Mouse (Mus musculus) induced T-regulatory cell, adult 2 months (primary cell): ENCODE data around the gene Iscu.

Source experiments
- DNase-seq: peaks from one replicate; pipeline ENCODE4 v3.0.0-alpha.2; 2012; ENCODE audit warnings: low read depth

Gene Iscu

DNA sequence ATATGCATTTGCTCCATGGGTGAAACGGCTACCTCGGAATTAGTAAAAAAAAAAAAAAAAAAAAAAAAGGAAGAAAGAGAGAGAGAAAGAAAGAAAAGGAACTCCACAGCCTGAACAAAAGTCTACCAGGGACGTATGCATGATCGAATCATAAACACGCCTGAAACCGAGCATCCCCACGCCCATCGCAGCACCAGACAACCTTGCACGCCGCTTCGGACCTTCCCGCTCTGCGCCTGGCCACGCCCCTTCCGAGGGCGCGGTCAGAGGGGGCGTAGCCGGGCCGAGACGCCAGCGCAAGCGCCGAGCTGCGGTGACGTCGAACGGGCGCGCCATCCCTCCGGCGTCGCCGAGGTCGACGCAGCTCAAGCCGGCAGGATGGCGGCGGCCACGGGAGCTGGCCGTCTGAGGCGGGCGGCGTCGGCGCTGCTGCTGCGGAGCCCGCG, at the start of gene Iscu, which contains the start of gene Sart3:
Iscu (plus strand) TSS at position 299 of the 446 bp plus-strand sequence.
Sart3 (minus strand) TSS at position 61 of the 446 bp plus-strand sequence.
- peak; percentile 97 for DNase-seq

DNA sequence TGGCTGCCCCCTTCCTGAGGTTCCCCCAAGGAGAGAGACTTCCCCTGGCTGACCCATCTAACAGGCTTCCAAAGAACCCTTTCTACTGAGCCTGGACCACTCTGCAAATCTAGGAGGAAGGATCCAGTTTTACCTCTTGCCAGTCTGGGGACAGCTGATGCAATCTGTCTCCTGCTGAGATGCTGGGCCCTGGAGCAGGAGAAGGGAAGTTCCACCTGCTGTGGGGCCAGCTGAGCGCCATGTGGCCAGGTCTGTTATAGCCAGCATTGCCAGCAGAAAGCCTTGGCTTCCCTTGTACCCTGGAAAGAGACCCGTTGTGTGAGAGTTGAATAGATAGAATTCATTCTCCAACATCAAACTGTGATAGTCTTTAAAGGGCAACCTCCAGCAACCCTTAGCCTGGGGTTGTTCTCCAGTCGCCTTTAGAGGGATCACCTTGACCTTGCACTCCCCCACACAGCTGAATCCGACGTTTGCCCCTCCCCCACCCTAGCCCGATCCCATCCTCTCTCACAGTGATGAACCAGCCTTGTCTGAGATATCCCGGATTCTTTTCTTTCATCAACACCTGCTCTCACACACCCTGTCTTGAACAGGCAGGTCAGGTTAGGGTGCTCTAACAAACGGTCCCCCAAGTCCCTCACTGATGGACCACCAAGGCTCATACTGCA, 48.8 kb upstream of the Iscu start:
- no peak for DNase-seq

DNA sequence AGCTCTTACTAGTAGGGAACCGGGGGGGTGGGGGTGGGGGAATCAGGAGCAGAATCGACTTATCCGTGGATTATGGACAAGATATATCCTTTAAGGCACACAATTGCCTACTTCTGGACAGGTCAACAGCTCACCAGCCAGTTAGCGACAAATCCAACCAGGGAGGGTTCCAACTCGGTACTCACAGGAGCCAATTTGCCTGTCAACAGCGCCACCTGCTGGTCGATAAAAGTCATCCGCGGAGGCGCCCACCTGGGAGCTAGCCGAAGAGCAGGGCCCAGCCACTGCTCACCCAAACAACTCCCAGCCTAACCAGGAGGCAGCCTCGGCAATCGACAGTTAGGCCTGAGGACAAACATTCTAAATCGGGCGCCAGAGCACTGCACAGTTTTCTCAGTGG, 48.1 kb upstream of the Iscu start, which contains the start of gene 1700069L16Rik:
1700069L16Rik (minus strand) TSS at position 327 of the 400 bp plus-strand sequence.
- DNase-seq: peak; percentile 88

DNA sequence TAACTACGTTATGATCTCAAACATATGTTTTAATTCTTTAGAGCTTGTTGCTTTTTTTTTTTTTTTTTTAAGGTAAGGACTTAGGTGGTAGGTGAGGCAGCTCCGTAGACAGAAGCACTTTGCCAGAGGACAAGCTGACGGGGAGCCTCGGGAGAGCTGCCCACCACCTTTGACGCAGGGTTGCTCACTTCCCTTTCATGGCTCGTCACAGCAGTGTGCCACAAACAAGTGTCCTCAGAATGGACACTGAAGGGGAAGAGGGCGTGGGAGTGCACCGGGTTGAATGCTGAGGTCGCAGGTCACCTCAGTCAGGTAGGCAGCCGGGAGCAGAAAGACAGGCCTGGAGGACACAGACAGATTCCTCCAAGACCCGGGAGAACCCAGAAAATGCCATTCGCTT, 47.1 kb upstream of the Iscu start:
- DNase-seq: no peak

DNA sequence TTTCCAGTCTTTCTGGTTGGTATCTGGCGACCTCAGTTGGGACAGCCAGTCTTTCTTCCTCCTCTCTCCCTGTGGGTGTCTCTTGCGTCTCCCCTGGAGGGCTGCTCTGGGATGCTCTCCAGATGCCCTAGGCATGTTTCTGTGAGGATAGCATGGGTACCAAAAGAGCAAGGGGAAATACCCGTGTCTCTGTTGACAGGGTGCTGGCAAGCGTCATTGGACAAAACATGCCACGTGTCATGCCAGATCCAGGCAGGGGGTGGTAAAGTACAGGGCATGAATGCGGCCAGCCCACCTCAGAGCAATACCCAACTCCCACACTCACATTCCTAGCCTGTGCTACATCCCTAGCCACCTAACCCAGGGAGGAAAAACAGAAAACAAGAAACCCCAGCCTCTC, 45.9 kb upstream of the Iscu start:
- DNase-seq: no peak

DNA sequence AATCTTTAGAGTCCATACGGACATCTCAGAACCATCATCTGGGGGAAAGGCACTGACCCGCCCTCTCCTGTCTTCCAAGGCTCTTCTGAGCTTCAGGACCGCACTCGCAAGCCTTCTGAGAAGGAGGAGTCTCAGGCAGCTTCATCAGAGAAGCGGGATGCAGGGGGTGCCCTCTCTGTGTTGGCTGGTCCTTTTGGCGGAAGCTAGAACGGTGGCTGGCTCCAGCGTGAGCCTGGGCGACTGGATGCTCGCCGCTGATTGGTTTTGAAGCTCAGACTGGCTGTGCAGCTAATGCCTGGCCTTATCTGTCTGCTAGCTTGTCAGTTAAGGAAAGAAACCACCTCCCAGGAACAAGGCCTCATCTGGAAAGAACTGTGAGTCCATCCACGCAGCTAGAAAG, 45.3 kb upstream of the Iscu start:
- DNase-seq: no peak

DNA sequence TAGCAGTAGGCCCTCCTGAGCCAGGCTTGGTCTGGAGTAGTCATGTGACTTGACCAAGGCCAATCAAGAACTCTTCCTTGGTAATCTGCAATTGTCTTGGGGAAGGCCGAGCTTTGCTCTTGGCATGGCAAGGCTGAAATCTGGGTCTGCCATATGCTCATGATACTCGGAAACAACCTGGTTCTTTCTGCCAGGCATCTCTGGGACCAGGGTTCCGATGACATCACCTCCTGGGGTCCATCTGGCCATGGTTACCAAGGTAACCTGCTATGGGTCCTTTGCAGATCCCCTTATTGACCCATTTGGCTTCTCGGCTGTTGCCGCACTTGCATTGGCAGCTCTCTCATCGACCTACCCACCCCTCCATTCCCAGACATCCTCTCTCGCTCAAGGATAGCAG, 44.5 kb upstream of the Iscu start:
- DNase-seq: no peak

DNA sequence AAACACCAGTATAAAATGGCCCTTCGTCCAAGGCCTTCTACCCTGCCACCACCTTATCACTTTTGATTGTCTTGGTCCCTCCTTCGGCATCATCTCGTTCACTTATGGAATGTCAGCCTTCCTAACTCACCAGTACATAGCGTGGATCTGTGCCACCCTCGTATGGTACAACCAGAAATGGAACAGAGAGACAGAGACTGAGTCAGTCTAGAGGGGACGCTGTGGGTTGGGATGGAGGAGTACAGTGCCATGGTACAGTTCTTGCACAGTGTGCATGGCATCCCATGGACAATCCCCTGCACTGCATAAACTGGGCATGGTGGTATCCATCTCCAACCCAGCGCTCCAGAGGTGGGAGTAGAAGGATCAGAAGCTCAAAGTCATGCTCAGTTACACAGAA, 43.9 kb upstream of the Iscu start:
- DNase-seq: no peak

DNA sequence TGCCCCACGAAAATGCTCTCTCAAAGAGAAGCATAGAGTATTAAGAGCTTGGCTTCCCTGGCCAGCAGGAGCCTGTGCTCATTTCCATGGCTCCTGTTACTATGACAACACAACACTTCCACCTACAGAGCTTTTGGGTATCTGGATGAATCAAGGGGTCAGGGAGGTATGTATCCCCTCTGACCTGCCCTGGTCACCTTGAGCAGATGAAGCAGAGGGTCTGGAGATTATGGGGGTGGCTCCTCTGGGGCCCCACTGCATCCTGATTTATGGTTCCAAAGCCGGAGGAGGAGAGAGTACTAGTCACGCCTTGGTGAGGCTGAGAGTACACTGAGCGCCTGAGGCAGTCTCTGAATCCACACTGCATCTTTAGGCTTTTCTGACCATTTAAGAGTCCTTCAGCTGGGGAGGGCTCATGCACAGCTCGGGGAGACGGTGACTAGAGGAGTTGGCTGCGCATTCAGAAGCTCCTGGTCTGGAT, 41.9 kb upstream of the Iscu start:
- no peak for DNase-seq

DNA sequence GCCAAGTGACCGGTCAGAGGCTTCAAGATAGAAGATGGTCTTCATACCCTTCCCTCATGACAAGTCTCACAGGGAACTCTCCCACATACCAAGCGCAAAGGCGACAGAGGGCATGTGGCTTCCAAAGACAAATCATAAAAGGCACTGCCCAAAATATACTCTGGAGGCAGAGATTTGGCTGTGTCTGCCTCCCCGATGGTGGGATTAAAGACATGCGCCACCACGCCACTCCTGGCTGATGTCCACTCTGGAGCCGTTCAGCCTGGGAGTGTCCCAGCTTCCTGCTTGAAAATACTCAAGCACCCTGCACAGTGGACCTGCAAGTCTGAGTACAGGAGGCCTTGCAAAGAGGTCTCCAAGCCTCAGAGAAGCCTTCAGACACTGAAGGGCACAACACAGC, 41.4 kb upstream of the Iscu start:
- no peak for DNase-seq

DNA sequence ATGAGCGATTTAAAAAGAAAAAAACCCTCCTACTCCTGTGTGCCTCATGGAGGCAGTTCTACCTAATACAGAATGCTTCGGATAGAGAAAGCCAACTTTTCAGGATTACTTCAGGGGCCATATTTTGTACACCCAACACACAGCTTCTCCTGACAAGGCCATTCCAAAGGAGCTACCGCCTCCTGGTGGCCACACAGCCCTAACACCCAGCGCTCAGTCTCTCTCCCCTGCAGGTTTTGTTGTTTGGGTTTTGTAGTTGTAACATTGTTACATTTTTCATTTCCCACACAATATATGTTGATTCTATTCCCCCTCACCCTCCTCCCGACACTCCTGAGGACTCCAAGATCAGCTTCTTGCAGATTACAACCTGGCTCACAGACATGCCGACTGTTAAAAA, 40.4 kb upstream of the Iscu start:
- DNase-seq: peak; percentile 72

DNA sequence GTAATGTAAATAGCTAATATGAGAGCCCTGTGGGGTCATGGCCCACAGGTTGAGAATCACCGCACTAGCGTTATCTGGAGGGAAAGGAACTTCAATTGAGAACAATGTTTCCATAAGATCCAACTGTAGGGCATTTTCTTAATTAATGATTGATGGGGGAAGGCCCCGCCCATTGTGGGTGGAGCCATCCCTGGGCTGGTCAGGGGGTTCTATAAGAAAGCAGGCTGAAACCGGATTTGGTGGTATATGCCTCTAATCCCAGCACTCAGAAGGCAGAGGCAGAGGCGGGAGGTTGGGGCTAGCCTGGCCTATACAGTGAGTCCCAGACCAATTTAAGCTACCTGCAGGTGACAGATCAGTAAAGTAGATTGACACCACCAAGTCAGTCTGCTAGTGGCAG, 38.2 kb upstream of the Iscu start:
- DNase-seq: peak; percentile 29

DNA sequence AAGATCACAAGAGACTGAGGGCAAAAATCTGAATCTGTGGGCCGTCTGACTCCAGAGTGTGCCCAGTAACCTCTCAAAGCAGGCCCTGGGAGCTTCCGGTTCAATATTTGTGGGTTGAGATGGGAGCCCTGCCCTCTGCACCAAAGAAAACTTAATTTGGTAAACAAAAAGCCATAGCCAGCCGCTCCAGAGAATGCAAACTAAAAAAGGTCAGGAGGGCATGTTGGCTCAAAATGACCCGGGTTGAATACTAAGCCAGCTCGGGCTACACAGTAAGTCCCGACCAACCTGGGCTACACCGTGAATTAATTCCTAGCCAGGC, 37.6 kb upstream of the Iscu start:
- DNase-seq: no peak

DNA sequence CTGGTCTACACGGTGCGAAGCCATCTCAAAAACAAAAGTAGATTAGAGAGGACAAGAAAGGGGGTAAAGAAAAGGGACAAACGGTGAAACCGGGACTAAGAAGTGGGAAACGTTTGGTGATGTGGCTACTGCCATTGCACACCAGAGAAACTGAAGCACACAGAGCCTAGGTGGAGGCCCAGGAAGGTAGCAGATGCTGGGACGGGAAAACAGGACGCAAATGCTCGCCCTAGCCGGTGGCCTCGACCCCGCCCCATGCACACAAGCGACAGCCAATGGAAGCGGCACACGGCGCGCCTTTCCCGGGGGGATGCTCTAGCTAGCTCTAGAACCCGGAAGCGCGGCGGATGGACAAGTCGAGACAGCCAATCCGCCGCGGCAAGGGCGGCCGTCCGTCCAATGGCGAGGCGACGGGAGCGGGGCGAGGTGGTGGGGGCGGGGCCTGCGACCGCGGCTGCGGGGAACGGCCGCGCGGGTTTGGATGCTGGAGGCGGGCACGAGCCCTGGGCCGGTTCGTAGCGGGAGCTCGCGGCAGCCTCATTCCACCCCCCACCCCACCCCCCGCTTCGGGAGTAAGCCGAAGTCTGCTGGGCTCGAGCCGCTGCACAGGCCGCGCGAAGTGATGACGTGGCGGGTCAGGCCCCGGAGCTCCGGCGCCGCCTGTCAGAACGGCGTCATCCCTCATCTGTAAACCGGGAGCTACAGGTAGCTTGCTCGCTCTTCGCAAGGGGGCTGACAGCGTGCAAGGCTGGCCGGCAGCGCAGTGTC, 37.0 kb upstream of the Iscu start, which contains the start of gene Ficd:
Ficd (plus strand) TSS at position 459 of the 768 bp plus-strand sequence.
- peak; percentile 99 for DNase-seq

DNA sequence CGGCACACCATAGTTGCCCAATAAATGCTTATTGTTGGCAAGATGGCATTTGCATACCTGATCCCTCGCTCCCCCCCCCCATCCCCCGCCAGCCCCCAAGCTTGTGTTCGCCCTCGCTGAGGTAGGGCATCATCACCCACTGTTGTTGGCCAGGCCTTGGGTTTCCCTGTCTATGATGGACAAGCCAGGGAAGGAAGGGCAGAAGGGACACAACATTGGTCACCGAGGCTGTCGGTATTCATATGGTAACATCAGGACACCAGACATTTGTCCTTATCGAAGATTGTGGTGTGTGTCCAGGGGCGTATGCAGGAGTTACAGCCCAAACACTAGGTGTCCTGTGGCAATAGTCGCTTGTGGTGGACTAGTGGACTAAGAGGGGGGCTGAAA, 36.4 kb upstream of the Iscu start:
- DNase-seq: no peak

DNA sequence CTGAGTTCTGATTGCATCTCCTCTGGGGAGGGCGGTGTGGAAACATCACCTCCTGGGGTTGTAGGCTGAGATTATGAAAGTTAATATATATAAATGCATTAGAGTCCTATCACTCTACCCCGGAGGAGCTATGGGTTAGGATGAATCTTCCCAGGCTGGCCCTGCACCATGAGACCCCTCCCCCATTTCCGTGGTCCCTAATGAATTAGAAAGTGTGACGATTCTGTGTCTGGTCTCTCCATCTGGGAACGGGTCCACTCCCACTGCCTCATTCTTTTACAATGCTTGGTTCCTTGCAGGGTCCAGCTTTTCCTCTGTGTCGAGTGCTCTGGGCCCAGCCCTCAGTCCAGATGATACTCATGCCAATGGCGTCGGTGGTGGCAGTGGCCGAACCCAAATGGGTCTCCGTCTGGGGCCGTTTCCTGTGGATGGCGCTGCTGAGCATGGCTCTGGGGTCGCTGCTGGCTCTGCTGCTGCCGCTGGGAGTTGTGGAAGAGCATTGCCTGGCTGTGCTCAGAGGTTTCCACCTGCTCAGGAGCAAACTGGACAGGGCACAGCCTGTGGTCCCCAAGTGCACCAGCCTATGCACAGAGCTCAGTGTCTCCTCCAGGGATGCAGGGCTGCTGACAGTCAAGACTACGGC, 35.9 kb upstream of the Iscu start:
- no peak for DNase-seq

DNA sequence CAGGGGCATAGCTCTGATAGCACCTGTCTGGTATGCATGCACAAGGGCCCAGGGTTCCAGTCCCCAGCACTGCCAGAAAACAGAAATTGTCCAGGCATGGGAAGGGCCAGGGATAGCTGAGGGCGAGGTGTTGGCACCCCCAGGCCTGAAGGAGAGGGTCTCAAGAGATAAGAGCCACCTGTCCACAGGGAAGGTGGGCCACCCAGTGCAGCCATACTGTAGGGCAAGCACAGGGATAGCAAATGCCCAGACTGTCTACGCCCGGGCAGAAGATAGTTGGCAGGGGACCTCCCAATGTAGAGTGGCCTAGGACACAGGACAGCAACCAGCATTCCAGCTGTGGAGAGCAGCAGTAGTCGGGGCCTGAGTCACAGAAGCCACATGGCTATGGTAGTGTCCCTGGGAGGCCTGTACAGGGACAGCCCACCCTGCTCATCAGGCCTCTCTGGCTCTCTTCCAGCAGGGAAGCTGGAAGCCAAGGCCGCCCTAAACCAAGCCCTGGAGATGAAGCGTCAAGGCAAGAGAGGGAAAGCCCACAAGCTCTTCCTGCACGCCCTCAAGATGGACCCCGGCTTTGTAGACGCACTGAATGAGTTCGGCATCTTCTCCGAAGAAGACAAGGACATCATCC, 34.8 kb upstream of the Iscu start:
- no peak for DNase-seq

DNA sequence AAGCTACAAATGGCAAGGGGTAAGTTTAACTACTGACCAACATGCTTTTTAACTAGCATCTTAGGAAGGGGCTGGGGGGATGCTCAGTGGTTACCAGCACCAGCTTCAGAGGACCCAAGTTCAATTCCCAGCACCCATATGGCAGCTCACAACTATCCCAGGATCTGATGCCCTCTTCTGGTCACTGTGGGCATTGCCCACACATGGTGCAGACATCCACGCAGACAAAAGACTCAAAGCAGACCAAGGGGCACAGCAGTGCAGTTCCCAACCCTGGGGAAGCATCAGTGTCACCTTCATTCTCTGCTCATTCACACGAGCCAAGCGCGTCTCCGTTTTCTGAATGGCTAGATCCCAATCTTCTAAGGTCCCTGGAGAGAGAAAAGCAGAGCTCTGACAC, 24.9 kb upstream of the Iscu start:
- no peak for DNase-seq

DNA sequence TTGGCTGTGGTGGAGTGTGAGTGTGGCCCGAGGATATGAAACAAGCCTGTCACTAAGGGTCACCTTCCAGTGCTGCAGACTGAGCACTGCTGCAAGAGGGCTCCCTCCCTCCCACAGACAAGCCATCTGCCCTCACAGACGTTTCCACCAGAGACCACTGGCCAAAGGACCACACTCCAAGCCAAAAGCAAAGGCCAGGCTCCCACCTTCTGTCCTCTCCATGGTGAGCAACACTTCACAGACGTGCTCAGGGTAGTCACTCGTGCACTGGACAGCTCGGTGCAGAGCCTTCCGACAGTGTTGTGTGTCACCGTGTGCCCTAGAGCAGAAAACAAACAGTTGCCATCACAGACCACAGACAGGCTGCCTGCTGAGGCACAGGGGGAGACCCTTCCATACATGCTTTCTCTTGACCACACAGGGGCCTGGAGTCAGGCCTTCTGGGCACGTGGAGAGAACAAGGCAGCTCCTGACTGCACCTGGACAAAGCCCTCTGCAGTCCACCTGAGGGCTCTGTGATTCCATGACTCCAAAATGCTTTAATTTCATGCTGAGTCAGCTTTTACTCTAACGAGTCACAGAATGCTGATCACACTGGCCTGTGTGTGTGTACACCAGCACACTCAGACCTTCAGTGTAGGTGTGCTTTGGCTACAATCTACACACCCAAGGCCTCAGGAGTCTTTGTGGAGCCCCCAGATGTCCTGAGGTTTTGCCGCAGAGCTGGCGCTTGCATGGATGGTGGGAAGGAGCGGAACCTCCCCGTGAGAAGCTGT, 23.8 kb upstream of the Iscu start:
- DNase-seq: no peak

DNA sequence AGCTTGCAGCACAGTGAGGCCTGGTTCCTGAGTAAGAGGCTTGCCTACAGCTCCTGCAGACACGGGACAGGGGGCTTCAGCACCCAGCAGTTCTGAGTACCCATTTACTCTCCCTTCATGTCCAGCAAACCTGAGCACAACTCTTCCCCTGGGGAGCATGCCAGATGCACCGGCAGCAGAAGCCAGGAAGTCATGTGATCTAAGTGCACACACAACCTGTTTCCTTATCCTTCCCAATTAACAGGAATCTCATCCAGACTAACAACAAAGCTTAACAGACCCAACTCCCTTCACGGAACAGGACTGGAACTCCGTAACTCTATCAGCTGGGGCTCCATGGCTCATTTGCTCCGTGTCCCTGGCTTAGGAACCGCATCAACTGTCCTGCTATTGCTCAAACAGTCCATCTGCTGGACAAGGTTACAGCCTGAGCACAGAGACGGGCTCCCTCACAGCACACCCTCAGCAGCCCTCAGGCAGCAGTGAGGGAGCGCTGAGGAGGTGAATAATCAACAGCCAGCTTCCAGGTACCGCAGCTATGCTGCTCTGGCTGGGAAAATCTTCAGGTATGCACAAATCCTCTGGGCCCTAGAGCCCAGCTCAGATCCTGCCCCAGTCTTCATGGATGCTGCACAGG, 20.9 kb upstream of the Iscu start:
- DNase-seq: no peak

DNA sequence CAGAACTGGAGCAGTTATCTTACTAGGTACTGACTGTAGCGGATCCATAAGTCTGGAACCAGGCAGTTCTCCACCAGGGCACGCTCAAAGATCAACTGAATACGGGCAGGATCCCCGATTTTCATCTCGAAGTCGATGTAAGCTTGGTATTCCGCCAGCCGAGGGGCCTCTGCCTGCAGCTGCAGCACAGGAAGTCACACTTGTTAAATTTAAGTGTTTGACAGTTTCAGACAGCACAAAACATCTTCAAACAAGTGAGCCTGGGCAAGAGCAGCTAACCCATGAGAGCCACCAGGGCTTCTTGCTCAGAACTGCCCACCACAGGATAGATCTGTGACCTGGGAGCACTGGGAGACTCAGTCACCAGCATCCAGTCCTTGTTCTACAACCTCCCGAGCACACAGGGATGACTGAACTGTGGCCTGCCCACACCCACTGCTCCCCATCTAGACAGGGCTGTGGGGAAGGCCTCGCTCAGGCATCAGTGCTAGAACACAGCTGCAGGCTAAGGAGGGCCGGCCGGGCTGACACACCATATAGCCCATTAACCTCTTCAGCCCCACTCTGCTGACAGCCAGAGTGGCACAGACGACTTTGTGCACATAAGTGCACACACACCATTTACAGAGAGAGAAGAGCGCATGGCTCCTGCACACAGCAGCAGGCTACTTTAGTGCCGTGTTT, 17.1 kb upstream of the Iscu start:
- no peak for DNase-seq
